Mouse (Mus musculus): ENCODE results near the gene Pde2a. TPM values are rescaled to one million over a fixed set of nuclear protein-coding genes. Genes with fewer than 3 reads are reported as not detected.

The Pde2a gene
- polyA plus RNA-seq, 1 experiment from 2014 or later = 8.9 TPM

DNA sequence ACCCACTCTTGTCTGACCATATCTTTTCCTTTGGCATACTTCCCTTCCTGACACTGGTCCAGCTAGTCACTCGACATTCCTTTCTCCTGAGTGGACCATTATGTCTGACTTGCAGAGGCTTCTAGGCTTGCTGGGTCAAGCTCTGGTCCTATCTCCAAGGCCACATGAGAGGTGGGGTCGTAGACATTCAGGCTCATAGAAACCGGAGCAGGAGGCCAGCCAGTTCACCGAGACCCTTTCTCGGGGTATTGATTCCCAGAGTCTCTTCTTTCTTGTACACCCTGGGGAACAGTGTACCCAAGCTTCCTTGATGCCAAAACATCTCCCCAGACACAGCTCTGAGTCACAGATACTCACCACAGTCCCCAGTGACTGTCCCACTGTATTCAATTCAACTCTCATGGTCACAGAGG is 52.9 kb downstream of the Pde2a start:
- ATAC-seq (ENCODE audit: insufficient number of reproducible peaks, insufficient read depth, low FRiP score, low TSS enrichment, low read depth) = no peak
- H3K4me1 ChIP-seq (replicated peaks) = peaks cover 3% of the 10 kb centered on the region; the same call in 1 of the 2 replicates
- H3K4me2 ChIP-seq = no peak overlapping the region
- no peaks in the 10 kb centered on the region for H3K36me3 ChIP-seq
- H3K4me3 ChIP-seq (replicated peaks) = no peak overlapping the region
- WGBS = 84% methylated on average over 5 of the region's 5 CpGs
- H3K27me3 ChIP-seq = no peaks in the 10 kb centered on the region
- H3K9me3 ChIP-seq = no peaks in the 10 kb centered on the region
- no peak overlapping the region for H3K27ac ChIP-seq
- H3K9ac ChIP-seq (replicated peaks) = no peak overlapping the region

DNA sequence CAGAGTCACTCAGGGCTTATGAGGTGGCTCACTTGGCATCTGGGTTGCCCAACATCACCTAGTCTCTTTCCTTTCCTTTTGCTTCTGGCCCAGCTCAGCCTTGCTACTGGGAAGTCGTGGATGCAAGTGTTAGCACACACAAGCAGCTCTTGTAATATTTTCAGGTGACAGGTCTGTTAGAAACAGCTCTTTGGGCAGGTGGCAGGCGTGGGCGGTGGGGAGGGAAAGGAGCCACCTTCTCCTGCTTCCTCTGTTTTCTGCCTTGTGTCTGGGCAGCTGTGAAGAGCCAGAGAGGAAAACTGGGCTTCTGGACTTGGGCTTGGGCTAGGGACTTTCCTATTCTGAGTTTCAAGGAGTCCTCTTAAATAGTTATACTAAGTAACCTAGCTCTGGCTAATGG is 54.5 kb downstream of the Pde2a start:
- ATAC-seq (ENCODE audit: insufficient number of reproducible peaks, insufficient read depth, low FRiP score, low TSS enrichment, low read depth) = no peak
- WGBS = 76% methylated on average over 3 of the region's 3 CpGs
- no peaks in the 10 kb centered on the region for H3K36me3 ChIP-seq
- H3K4me2 ChIP-seq = no peak overlapping the region
- no peak overlapping the region for H3K4me3 ChIP-seq (replicated peaks)
- H3K4me1 ChIP-seq (replicated peaks) = peaks cover 5% of the 10 kb centered on the region; the same call in 1 of the 2 replicates
- H3K9ac ChIP-seq (replicated peaks) = no peak overlapping the region
- no peak overlapping the region for H3K27ac ChIP-seq
- H3K9me3 ChIP-seq = no peaks in the 10 kb centered on the region
- H3K27me3 ChIP-seq = no peaks in the 10 kb centered on the region

DNA sequence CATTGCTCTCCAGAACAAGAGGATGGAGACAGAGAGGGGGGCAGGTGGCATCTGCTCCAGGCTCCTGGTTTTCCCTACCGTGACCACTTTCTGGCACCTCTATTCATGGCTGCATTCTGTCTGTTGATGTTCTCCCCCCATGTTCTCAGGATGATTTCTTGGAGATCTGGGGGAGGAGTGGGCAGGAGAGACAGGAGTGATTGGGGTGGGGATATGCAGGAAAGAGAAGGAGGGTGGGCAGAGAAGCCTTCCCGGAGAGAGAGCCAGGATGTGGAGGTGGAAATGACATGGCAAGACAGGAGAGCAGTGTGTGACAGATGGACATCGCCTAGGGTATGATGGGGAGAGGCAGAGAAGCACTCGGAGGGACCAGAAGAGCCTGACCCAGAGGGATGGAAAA is 55.0 kb downstream of the Pde2a start:
- Histone ChIP-seq H3K36me3 (no peaks in the 10 kb centered on the region), H3K9ac (replicated peaks) (no peak overlapping the region), H3K27ac (no peak overlapping the region), H3K9me3 (no peaks in the 10 kb centered on the region), H3K4me2 (no peak overlapping the region), H3K27me3 (no peaks in the 10 kb centered on the region), H3K4me1 (replicated peaks) (peaks cover 8% of the 10 kb centered on the region), H3K4me3 (replicated peaks) (no peak overlapping the region)
- no peak for ATAC-seq (ENCODE audit: insufficient number of reproducible peaks, insufficient read depth, low FRiP score, low TSS enrichment, low read depth)
- 84% methylated on average over 4 of the region's 4 CpGs for WGBS

DNA sequence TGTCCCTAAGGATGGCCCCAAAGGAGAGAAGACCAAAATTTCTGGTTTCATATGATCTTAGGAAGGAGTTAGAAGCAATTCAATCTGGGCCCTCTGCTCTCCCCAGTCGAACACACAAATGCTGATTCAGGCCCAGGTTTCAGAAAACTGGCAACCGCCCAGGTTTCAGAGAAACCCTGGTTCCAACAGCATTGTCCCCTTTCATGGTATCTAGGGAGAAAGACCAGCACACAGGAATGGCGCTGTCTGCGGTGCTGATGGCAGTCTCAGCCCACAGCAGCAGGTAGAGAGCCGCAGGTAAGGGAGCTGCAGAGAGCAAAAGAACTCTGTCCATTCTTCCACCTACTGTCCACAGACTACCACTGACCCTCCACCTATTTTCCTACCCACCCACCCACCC is 55.7 kb downstream of the Pde2a start:
- H3K9ac ChIP-seq (replicated peaks) = no peak overlapping the region
- no peak overlapping the region for H3K27ac ChIP-seq
- no peaks in the 10 kb centered on the region for H3K9me3 ChIP-seq
- no peak overlapping the region for H3K4me3 ChIP-seq (replicated peaks)
- H3K4me1 ChIP-seq (replicated peaks) = peaks cover 5% of the 10 kb centered on the region
- no peaks in the 10 kb centered on the region for H3K27me3 ChIP-seq
- 47% methylated on average over 5 of the region's 5 CpGs for WGBS
- no peaks in the 10 kb centered on the region for H3K36me3 ChIP-seq
- ATAC-seq (ENCODE audit: insufficient number of reproducible peaks, insufficient read depth, low FRiP score, low TSS enrichment, low read depth) = no peak
- no peak overlapping the region for H3K4me2 ChIP-seq

DNA sequence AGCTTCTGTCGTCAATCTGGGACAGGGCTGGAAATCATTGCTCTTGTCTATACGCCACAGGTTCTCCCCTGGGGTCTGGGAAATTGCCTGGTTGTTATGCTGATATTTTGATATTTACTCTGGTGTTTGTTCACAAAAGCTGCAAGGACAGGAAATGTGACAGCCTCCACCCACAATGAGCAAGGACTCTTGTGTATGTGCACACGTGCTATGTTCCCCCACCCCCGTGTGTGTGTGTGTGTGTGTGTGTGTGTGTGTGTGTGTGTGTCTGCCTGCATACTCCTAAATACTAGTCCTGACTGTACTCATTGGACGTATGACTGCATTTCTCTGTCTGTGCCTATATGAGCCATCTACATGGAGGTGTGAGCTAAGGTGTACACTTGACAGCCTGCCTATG is 56.6 kb downstream of the Pde2a start:
- Histone ChIP-seq H3K4me2 (no peak overlapping the region), H3K4me1 (replicated peaks) (peaks cover 11% of the 10 kb centered on the region; the same call in 1 of the 2 replicates), H3K27ac (no peak overlapping the region), H3K27me3 (no peaks in the 10 kb centered on the region), H3K9me3 (no peaks in the 10 kb centered on the region), H3K36me3 (no peaks in the 10 kb centered on the region), H3K4me3 (replicated peaks) (no peak overlapping the region), H3K9ac (replicated peaks) (no peak overlapping the region)
- WGBS = 75% methylated on average over 5 of the region's 5 CpGs
- ATAC-seq (ENCODE audit: insufficient number of reproducible peaks, insufficient read depth, low FRiP score, low TSS enrichment, low read depth) = no peak

DNA sequence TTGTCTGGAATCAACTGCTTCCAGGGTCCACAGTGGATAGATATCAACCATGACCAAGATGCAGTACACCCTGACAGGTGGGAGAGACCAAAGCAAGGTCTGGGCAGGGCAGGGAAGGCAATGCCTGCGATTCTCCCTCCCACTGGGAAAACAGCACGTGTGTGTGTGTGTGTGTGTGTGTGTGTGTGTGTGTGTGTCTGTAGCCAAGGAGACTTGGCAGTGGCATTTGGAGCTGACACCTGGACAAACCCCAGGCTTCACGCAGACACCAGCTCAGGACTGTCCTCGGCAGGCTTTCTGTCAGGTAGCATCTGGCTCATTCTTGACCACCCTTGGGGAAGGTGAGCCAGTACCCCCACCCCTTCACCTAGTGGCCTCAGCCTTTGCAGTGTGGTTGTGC is 58.4 kb downstream of the Pde2a start:
- H3K27me3 ChIP-seq = no peaks in the 10 kb centered on the region
- ATAC-seq (ENCODE audit: insufficient number of reproducible peaks, insufficient read depth, low FRiP score, low TSS enrichment, low read depth) = no peak
- H3K36me3 ChIP-seq = no peaks in the 10 kb centered on the region
- WGBS = 68% methylated on average over 4 of the region's 4 CpGs
- no peak overlapping the region for H3K4me2 ChIP-seq
- no peak overlapping the region for H3K27ac ChIP-seq
- H3K4me3 ChIP-seq (replicated peaks) = no peak overlapping the region
- H3K9me3 ChIP-seq = no peaks in the 10 kb centered on the region
- no peak overlapping the region for H3K9ac ChIP-seq (replicated peaks)
- H3K4me1 ChIP-seq (replicated peaks) = peaks cover 11% of the 10 kb centered on the region; the same call in 1 of the 2 replicates

DNA sequence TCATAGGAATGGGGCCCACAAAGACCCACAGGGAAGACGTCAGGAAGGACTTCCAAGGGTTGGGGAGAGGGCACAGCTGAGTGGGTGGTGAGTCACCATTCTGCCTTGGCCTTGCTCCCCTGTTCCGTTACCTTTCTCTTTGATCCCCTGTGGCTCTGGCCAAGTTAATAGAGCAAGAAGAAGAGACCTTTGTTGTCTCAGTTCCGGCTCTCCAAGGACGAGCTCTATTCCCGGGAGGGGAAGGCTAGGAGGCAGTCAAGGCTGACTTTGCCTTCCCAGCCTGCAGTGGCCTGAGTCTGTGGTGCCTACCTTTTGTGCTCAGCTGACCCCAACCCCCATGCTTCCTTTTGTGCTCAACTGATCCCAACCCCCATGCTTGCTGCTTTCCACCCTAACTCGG is 59.2 kb downstream of the Pde2a start:
- no peak overlapping the region for H3K9ac ChIP-seq (replicated peaks)
- H3K27me3 ChIP-seq = no peaks in the 10 kb centered on the region
- no peaks in the 10 kb centered on the region for H3K36me3 ChIP-seq
- no peak for ATAC-seq (ENCODE audit: insufficient number of reproducible peaks, insufficient read depth, low FRiP score, low TSS enrichment, low read depth)
- peaks cover 11% of the 10 kb centered on the region; the same call in 1 of the 2 replicates for H3K4me1 ChIP-seq (replicated peaks)
- 74% methylated on average over 6 of the region's 6 CpGs for WGBS
- H3K27ac ChIP-seq = no peak overlapping the region
- H3K9me3 ChIP-seq = no peaks in the 10 kb centered on the region
- no peak overlapping the region for H3K4me2 ChIP-seq
- H3K4me3 ChIP-seq (replicated peaks) = no peak overlapping the region

DNA sequence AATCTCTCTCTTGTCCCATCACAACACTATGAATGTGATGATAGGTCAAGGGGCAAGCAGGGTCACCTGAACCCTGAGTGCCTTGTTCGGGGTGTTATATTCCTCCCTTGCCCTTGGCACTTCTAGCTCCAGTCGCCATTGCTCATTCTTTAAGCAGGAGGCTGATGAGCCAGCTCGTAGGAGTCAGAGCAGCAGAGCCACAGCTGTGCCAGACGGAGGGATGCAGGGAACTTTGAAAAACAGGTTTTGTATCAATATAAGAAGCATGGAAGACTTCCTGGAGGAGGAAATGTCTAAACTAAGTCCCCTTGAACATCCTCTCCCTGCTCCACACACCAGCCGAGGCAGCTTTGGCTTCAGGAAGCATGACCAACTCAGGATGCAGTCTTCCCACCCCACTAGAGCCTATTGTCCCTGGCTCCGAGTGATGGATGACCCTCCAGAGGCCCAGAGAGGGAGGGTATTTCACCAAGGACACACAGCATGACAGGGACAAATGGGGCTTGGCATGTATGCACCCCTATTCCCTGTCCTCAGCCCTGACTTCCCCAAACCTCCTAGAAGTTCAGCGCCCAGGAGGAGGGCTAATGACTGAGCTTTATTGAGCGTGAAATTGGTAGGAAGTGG is 60.5 kb downstream of the Pde2a start:
- Histone ChIP-seq H3K4me2 (no peak overlapping the region), H3K9me3 (no peaks in the 10 kb centered on the region), H3K27ac (no peak overlapping the region), H3K27me3 (no peaks in the 10 kb centered on the region), H3K9ac (replicated peaks) (no peak overlapping the region), H3K4me1 (replicated peaks) (peaks cover 11% of the 10 kb centered on the region; the same call in 1 of the 2 replicates), H3K36me3 (no peaks in the 10 kb centered on the region), H3K4me3 (replicated peaks) (no peak overlapping the region)
- 56% methylated on average over 8 of the region's 8 CpGs for WGBS
- no peak for ATAC-seq (ENCODE audit: insufficient number of reproducible peaks, insufficient read depth, low FRiP score, low TSS enrichment, low read depth)

DNA sequence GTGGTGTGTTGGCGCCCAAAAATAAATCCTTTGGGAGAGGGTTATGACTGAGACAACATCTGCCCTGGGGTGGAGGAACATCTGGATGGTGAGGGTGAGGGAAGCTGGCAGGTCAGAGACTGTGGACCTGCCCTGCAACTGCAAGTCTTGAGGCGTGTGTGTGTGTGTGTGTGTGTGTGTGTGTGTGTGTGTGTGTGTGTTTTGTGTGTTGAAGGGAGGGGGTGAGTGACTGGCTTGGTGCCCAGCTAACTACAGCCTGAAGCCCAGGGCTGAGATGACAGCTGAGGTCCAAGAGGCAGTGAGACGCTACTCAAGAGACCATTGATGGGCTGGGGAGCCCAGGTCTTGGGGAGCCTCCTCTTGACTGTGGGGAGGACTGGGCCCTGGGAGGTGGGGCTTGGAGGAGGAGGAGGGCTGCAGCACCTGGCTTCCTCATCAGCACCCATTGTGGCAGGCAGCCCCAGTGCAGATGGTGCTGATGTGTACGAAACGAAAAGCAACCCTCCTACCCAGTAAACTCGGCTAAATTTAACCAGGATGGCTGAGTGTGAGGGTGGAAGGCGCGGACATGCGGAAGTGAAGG is 61.1 kb downstream of the Pde2a start:
- Histone ChIP-seq H3K36me3 (no peaks in the 10 kb centered on the region), H3K27me3 (no peaks in the 10 kb centered on the region), H3K4me3 (replicated peaks) (no peak overlapping the region), H3K4me1 (replicated peaks) (peaks cover 11% of the 10 kb centered on the region; the same call in 1 of the 2 replicates), H3K9me3 (no peaks in the 10 kb centered on the region), H3K4me2 (no peak overlapping the region), H3K27ac (no peak overlapping the region), H3K9ac (replicated peaks) (no peak overlapping the region)
- no peak for ATAC-seq (ENCODE audit: insufficient number of reproducible peaks, insufficient read depth, low FRiP score, low TSS enrichment, low read depth)
- WGBS = 67% methylated on average over 9 of the region's 9 CpGs

DNA sequence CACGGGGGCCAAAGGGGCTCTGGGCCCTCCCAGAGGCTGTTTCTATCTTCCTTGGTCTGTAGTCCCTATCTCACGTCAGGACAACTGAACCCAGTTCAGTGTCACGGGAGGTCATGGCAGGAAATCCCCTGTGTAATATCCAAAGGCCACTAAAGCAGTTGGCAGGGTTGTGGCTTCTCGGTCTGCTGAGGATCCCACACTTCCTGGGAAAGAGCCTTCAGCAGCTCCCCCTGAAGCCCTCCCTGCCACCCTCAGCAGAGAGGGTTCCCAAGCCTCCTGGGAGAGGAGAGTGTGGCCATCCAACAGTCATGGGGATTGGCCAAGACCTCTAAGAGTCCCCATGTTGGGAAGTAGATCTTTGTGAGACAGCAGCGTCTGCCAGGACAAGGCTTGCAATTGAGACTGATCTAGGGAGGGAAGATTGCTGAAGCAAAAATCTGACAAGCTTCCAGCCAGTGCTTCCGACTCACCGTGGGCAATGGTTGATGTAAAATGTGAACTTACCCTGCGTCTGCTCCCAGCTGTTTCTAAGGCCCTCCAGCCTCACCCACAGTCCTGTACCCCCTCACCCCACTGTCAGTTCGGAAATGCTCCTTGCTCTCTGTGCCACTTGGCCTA is 62.1 kb downstream of the Pde2a start:
- Histone ChIP-seq H3K4me3 (replicated peaks) (no peak overlapping the region), H3K4me2 (no peak overlapping the region), H3K27ac (no peak overlapping the region), H3K4me1 (replicated peaks) (peaks cover 11% of the 10 kb centered on the region; the same call in 1 of the 2 replicates), H3K9ac (replicated peaks) (no peak overlapping the region), H3K27me3 (no peaks in the 10 kb centered on the region), H3K36me3 (no peaks in the 10 kb centered on the region), H3K9me3 (no peaks in the 10 kb centered on the region)
- WGBS = 75% methylated on average over 9 of the region's 9 CpGs
- ATAC-seq (ENCODE audit: insufficient number of reproducible peaks, insufficient read depth, low FRiP score, low TSS enrichment, low read depth) = no peak

DNA sequence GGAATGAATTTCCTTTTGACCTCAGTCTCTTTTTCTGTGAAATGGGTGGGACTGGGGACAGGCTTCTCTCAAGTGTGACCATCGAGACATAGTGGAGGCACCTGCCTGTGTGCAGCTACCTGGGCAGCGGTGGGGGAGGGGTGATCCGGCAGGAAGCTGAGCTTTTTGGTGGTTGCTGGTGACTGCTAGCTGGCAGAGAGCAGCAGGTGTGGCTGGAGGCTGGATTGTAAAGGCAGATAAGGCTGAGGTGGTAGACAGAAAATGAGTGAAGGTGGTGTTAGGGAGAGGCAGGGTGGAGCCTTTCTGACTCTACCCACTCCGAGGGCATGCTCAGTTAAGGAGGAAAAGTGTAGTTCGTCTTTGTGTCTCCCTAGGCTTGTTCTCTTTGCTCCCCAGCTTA is 65.6 kb downstream of the Pde2a start:
- no peak for ATAC-seq (ENCODE audit: insufficient number of reproducible peaks, insufficient read depth, low FRiP score, low TSS enrichment, low read depth)
- Histone ChIP-seq H3K4me3 (replicated peaks) (no peak overlapping the region), H3K9ac (replicated peaks) (no peak overlapping the region), H3K27ac (no peak overlapping the region), H3K9me3 (no peaks in the 10 kb centered on the region), H3K36me3 (no peaks in the 10 kb centered on the region), H3K4me1 (replicated peaks) (peaks cover 6% of the 10 kb centered on the region; the same call in 1 of the 2 replicates), H3K4me2 (no peak overlapping the region), H3K27me3 (no peaks in the 10 kb centered on the region)
- WGBS = 70% methylated on average over 5 of the region's 5 CpGs
